Mouse (Mus musculus) left cerebral cortex, postnatal 25 days (tissue): ENCODE results near the gene Zfp964. TPM values are rescaled to one million over a fixed set of nuclear protein-coding genes. Genes with fewer than 3 reads are reported as not detected.
"Not testable (repeated sequence)": the region's sequence is repeated elsewhere in the genome, so short reads cannot be mapped to it uniquely, and the experiment has no call there.

Experiments
- DNase-seq, 2 experiments: peaks; one replicate each; pipeline ENCODE4 v3.0.0; 2022; ENCODE audit warnings: low spot score in 2 of 2, mixed read lengths in 1 of 2
- intact Hi-C: fragments of 180-260 bp; cut with DNase I; formaldehyde crosslinking; loops from one replicate; pipeline ENCODE4 v1.15.1; 2025
- total RNA-seq, 2 experiments: library from RNA; stranded (reverse); gene quantifications; 2 replicates each; pipeline ENCODE4 v1.2.3; 2021

The Zfp964 gene
- total RNA-seq = 1 to 10 TPM; 3.1 to 4.9 TPM

GRCm38 (mm10) chr8:69654358-69654981 lies at the start of gene Zfp964:
TSS of gene Zfp964 (plus strand) at chr8:69654479.
- DNase-seq = peak; percentile 93 to 96
- intact Hi-C loops = loop anchor here (2.0 kb wide), 2 partner anchors 30 to 62 kb away; partner anchors contain the start of gene Zfp868

GRCm38 (mm10) chr8:69614687-69615086 lies 39.6 kb upstream of the Zfp964 start:
- intact Hi-C loops = no loop called here
- no peak for DNase-seq

GRCm38 (mm10) chr8:69618078-69618477 lies 36.2 kb upstream of the Zfp964 start:
- DNase-seq = no peak
- intact Hi-C loops = no loop called here

- intact Hi-C loops = loop anchor here (1.0 to 2.0 kb wide), 2 partner anchors 30 to 91 kb away; partner anchors contain the start of gene Zfp964
- DNase-seq = peak; percentile 98
These were observed 29.0 kb upstream of the Zfp964 start, which contains the start of gene Zfp868 for GRCm38 (mm10) chr8:69625095-69625789. TSS of gene Zfp868 (minus strand) at chr8:69625548.

GRCm38 (mm10) chr8:69653808-69654357 lies 396 bp upstream of the Zfp964 start:
- no peak for DNase-seq
- intact Hi-C loops = loop anchor here (2.0 kb wide), 2 partner anchors 29 to 63 kb away; partner anchors contain the start of gene Zfp868

GRCm38 (mm10) chr8:69661294-69661693 lies 7.0 kb downstream of the Zfp964 start:
- DNase-seq = no peak
- intact Hi-C loops = no loop called here

GRCm38 (mm10) chr8:69665051-69665450 lies 10.8 kb downstream of the Zfp964 start:
- DNase-seq, intact Hi-C loops: not testable (repeated sequence)

GRCm38 (mm10) chr8:69701810-69702209 lies 47.5 kb downstream of the Zfp964 start:
- intact Hi-C loops = no loop called here
- no peak for DNase-seq

GRCm38 (mm10) chr8:69710624-69711023 lies 56.3 kb downstream of the Zfp964 start, which contains the start of gene Zfp869:
TSS of gene Zfp869 (minus strand) at chr8:69710724.
- DNase-seq, intact Hi-C loops: not testable (repeated sequence)

GRCm38 (mm10) chr8:69713516-69713915 lies 59.2 kb downstream of the Zfp964 start:
- DNase-seq = no peak
- intact Hi-C loops = no loop called here

GRCm38 (mm10) chr8:69715366-69715765 lies 61.1 kb downstream of the Zfp964 start:
- intact Hi-C loops = no loop called here
- DNase-seq = no peak

Other genes starting within 250 kb of the Zfp964 start
- gene Gm9495, start 200.9 kb upstream of the Zfp964 start, total RNA-seq = not detected
- gene Gm7697, start 131.5 kb upstream of the Zfp964 start, total RNA-seq = not detected
- gene Zfp868, start 28.9 kb upstream of the Zfp964 start, total RNA-seq = 10 to 100 TPM; 16.2 to 19.2 TPM
- 10 to 100 TPM; 18.3 to 18.7 TPM for gene Zfp869, start 56.2 kb downstream of the Zfp964 start, total RNA-seq
- 1 to 10 TPM; 4.0 to 4.3 TPM for gene Zfp963, start 95.5 kb downstream of the Zfp964 start, total RNA-seq
- gene Gm20422, start 120.4 kb downstream of the Zfp964 start, total RNA-seq = 1 to 10 TPM in 1 of 2 experiments, under 1 TPM in 1; 0.73 to 1.1 TPM
- gene Atp13a1, start 136.7 kb downstream of the Zfp964 start, total RNA-seq = 10 to 100 TPM; 36.4 to 40.1 TPM
- 10 to 100 TPM; 28.9 to 31.8 TPM for gene Zfp866, start 136.7 kb downstream of the Zfp964 start, total RNA-seq
- 10 to 100 TPM in 1 of 2 experiments, 1 to 10 TPM in 1; 9.4 to 17.9 TPM for gene Gmip, start 154.2 kb downstream of the Zfp964 start, total RNA-seq
- under 1 TPM; 0.48 to 0.60 TPM for gene Lpar2, start 167.9 kb downstream of the Zfp964 start, total RNA-seq
- gene Pbx4, start 178.0 kb downstream of the Zfp964 start, total RNA-seq = 10 to 100 TPM; 16.9 to 17.4 TPM
- gene Cilp2, start 233.2 kb downstream of the Zfp964 start, total RNA-seq = 1 to 10 TPM in 1 of 2 experiments, under 1 TPM in 1; 0.76 to 1.1 TPM
- under 1 TPM; 0.53 to 0.66 TPM for gene Tssk6, start 247.7 kb downstream of the Zfp964 start, total RNA-seq
- gene Ndufa13, start 248.1 kb downstream of the Zfp964 start, total RNA-seq = 100 to 1,000 TPM; 153 to 154 TPM
- 10 to 100 TPM; 21.6 to 23.7 TPM for gene Yjefn3, start 248.2 kb downstream of the Zfp964 start, total RNA-seq